Mouse (Mus musculus) erythroblast, embryonic 14.5 days (primary cell): ENCODE data around the gene Pkn2.

ENCODE experiments used
- GATA1 ChIP-seq: IDR thresholded peaks from 2 replicates; pipeline ENCODE4 v1.6.1; 2012; ENCODE audit warnings: low read length, inconsistent platforms, mixed read lengths
- TAL1 ChIP-seq: IDR thresholded peaks from 3 replicates; pipeline ENCODE4 v1.6.1; 2012; ENCODE audit warnings: low read length, inconsistent platforms, mixed read lengths

DNA sequence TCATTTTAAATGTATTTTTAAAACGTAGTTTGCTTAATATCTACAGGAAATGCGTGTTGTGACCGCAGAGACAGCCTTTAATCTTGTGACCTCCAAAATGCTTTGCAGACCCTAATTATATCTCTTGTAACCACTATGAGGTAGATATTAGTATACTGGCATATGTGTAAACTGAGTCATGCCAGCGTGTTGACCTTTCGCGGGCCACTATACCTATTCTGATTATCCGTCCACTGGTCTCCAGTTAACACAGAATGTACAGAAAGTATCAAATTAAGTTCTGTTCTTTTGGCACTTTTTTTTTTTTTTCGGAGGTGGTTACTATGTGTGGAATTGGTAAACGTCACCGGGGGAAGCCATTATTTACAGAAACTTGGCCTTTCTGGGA lies 116.0 kb downstream of the Pkn2 start:
- no peak for TF ChIP-seq TAL1
- TF ChIP-seq GATA1, result no peak
